Mouse (Mus musculus) kidney, embryonic 16.5 days (tissue): ENCODE data around the gene Anpep. TPM values are rescaled to one million over a fixed set of nuclear protein-coding genes. Genes with fewer than 3 reads are reported as not detected.

Experiments used
- ATAC-seq: fragments of 200-750 bp; cut with Nextera tagmentation; 2 replicates; pipeline ENCODE4 v1.8.0; 2017; ENCODE audit warnings: moderate TSS enrichment; ENCODE audit not compliant: low FRiP score, low TSS enrichment
- H3K27ac ChIP-seq: fragments of 300-500 bp; sonication (generic); 2 replicates; pipeline ENCODE4 v1.5.1; 2014; ENCODE audit warnings: low read length
- H3K27me3 ChIP-seq: fragments of 300-500 bp; sonication (generic); 2 replicates; pipeline ENCODE4 v1.6.1; 2014; ENCODE audit warnings: low read length, control low read depth, mixed read lengths; ENCODE audit not compliant: insufficient read depth
- H3K36me3 ChIP-seq: fragments of 300-500 bp; sonication (generic); 2 replicates; pipeline ENCODE4 v1.6.1; 2014; ENCODE audit warnings: low read length, control low read depth, mixed read lengths; ENCODE audit not compliant: insufficient read depth
- H3K4me1 ChIP-seq: fragments of 300-500 bp; sonication (generic); 2 replicates; pipeline ENCODE4 v1.6.1; 2014; ENCODE audit warnings: low read length, control low read depth, mixed read lengths; ENCODE audit not compliant: insufficient read depth
- H3K4me2 ChIP-seq: fragments of 300-500 bp; sonication (generic); replicated peaks from 2 replicates; pipeline ENCODE4 v1.6.1; 2014; ENCODE audit warnings: low read depth, low read length
- H3K4me3 ChIP-seq: fragments of 300-500 bp; sonication (generic); 2 replicates; pipeline ENCODE4 v1.5.1; 2014; ENCODE audit warnings: mild to moderate bottlenecking, low read length
- H3K9ac ChIP-seq: fragments of 300-500 bp; sonication (generic); replicated peaks from 2 replicates; pipeline ENCODE4 v1.6.1; 2014; ENCODE audit warnings: low read length
- H3K9me3 ChIP-seq: fragments of 300-500 bp; sonication (generic); 2 replicates; pipeline ENCODE4 v1.6.1; 2016; ENCODE audit warnings: low read length, control low read depth
- WGBS: fragments of 180-500 bp; shearing (Covaris S2); extraction: QIAGEN DNeasy Blood & Tissue Kit; methylation state at CpG from one replicate; pipeline ENCODE4 v1.1.7; 2014; 5-methylcytosine and 5-hydroxymethylcytosine counted together
- polyA plus RNA-seq: library from polyadenylated mRNA; unstranded; fragments of >200 nt; fragmentation: Nextera tagmentation; extraction: Ambion mirVana; gene quantifications from 2 replicates; pipeline ENCODE4 v1.2.1, GENCODE M21; 2015

Gene Anpep
- polyA plus RNA-seq, 1 experiment from 2014 or later: 164 TPM

GRCm38 (mm10) chr7:79847456-79848451 lies 13.1 kb downstream of the Anpep start:
- Histone ChIP-seq H3K4me3 (peak overlapping the region; percentile 58), H3K9me3 (no peaks in the 10 kb centered on the region), H3K36me3 (no peaks in the 10 kb centered on the region), H3K27me3 (no peaks in the 10 kb centered on the region), H3K4me2 (peak overlapping the region; percentile 78), H3K9ac (peak overlapping the region; percentile 76), H3K4me1 (peaks cover 20% of the 10 kb centered on the region), H3K27ac (peak overlapping the region; percentile 76)
- WGBS: 7% methylated on average over 49 of the region's 53 CpGs
- peak; percentile 92 for ATAC-seq

DNA sequence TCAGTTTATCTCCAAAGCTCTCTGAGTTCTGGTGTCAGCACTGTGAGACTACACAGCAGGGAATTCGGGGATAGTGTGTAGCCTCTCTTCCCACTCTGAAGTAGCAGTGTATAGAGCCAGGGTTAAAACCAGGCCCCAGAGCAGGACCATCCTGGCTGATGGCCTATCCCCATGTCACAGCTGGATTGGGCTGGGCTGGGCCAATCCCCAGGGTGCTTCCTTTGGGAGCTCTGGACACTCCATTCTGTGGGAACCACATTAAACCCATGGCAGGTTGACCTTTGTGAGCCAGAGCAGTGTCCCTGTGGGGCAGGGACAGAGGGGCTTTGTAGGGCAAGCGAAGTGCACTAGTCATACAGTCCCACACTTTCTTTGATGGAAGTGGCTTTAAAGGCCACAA lies 14.5 kb downstream of the Anpep start:
- 91% methylated on average over 2 of the region's 2 CpGs for WGBS
- H3K27ac ChIP-seq: no peak overlapping the region
- peak overlapping the region; percentile 78 for H3K4me2 ChIP-seq
- 0 out of 2 replicates have a peak, but pooled peaks cover 3% of the 10 kb centered on the region for H3K36me3 ChIP-seq
- H3K4me3 ChIP-seq: peak overlapping the region; percentile 58; the same call in 1 of the 2 replicates
- no peaks in the 10 kb centered on the region for H3K27me3 ChIP-seq
- ATAC-seq: no peak
- peaks cover 30% of the 10 kb centered on the region for H3K4me1 ChIP-seq
- no peaks in the 10 kb centered on the region for H3K9me3 ChIP-seq
- H3K9ac ChIP-seq: no peak overlapping the region

- 79% methylated on average over 8 of the region's 8 CpGs for WGBS
- H3K9ac ChIP-seq: no peak overlapping the region
Measured at GRCm38 (mm10) chr7:79844090-79844802, 16.6 kb downstream of the Anpep start.

DNA sequence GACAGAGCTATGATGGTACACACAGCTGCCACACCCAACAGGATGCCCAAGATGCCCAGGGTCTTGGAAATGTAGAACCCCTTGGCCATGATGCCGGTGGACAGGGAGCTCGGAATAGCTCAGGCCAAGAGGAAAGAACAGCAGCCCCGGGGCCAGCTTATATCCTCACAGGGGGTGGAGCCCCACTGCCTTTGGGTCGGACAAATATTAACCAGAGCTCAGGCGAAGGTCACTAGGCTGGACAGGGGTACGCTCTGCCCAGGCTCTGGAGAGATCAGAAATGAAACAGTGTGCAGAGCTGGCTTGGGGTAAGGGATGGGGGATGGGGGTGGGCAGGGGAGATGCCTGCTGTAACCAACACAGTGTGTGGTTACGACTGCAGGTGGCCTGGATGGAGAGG lies 18.7 kb downstream of the Anpep start:
- H3K9me3 ChIP-seq: no peaks in the 10 kb centered on the region
- ATAC-seq: peak; percentile 89
- peak overlapping the region; percentile 26; the same call in 1 of the 2 replicates for H3K4me2 ChIP-seq
- peak overlapping the region; percentile 86 for H3K27ac ChIP-seq
- H3K36me3 ChIP-seq: 0 out of 2 replicates have a peak, but pooled peaks cover 6% of the 10 kb centered on the region
- peak overlapping the region; percentile 20; the same call in 1 of the 2 replicates for H3K4me3 ChIP-seq
- no peaks in the 10 kb centered on the region for H3K27me3 ChIP-seq
- peaks cover 22% of the 10 kb centered on the region for H3K4me1 ChIP-seq
- WGBS: 48% methylated on average over 7 of the region's 7 CpGs
- H3K9ac ChIP-seq: no peak overlapping the region

More at GRCm38 (mm10) chr7:79844090-79844802, 16.6 kb downstream of the Anpep start:
- Histone ChIP-seq H3K4me1 (peaks cover 30% of the 10 kb centered on the region), H3K36me3 (0 out of 2 replicates have a peak, but pooled peaks cover 3% of the 10 kb centered on the region), H3K9me3 (no peaks in the 10 kb centered on the region), H3K27ac (no peak overlapping the region), H3K4me2 (no peak overlapping the region), H3K27me3 (no peaks in the 10 kb centered on the region), H3K4me3 (no peak overlapping the region)
- no peak for ATAC-seq

GRCm38 (mm10) chr7:79837247-79837646 lies 23.6 kb downstream of the Anpep start:
- no peaks in the 10 kb centered on the region for H3K27me3 ChIP-seq
- WGBS: 58% methylated on average over 2 of the region's 2 CpGs
- H3K9ac ChIP-seq: no peak overlapping the region
- H3K4me1 ChIP-seq: peaks cover 6% of the 10 kb centered on the region; the same call in 1 of the 2 replicates
- no peak overlapping the region for H3K4me3 ChIP-seq
- peak; percentile 66 for ATAC-seq
- no peak overlapping the region for H3K4me2 ChIP-seq
- H3K9me3 ChIP-seq: no peaks in the 10 kb centered on the region
- H3K27ac ChIP-seq: no peak overlapping the region
- H3K36me3 ChIP-seq: 0 out of 2 replicates have a peak, but pooled peaks cover 11% of the 10 kb centered on the region

DNA sequence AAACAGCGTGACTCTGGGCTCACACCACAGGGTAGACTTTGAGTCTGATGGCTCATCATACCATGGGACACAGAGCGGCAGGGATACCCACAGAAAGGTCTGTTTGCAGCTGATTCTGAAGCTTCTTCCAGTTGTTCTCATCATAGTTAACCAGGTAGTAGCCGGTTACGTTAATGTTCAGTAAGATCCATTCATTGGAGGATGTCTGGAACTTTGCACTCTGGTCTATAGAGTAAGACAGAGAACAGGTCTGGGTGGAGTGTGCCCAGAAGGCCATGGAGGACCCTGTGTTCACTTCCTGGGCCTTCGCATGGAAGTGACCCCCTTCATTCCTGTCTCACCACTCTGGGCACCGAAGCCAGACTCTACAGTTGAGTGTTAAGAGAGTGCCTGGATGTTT lies 25.7 kb downstream of the Anpep start:
- H3K4me2 ChIP-seq: no peak overlapping the region
- no peaks in the 10 kb centered on the region for H3K9me3 ChIP-seq
- H3K4me3 ChIP-seq: no peak overlapping the region
- H3K36me3 ChIP-seq: 0 out of 2 replicates have a peak, but pooled peaks cover 8% of the 10 kb centered on the region
- H3K27me3 ChIP-seq: no peaks in the 10 kb centered on the region
- 89% methylated on average over 6 of the region's 6 CpGs for WGBS
- H3K4me1 ChIP-seq: 0 out of 2 replicates have a peak, but pooled peaks cover 5% of the 10 kb centered on the region
- no peak overlapping the region for H3K27ac ChIP-seq
- no peak for ATAC-seq
- H3K9ac ChIP-seq: no peak overlapping the region

DNA sequence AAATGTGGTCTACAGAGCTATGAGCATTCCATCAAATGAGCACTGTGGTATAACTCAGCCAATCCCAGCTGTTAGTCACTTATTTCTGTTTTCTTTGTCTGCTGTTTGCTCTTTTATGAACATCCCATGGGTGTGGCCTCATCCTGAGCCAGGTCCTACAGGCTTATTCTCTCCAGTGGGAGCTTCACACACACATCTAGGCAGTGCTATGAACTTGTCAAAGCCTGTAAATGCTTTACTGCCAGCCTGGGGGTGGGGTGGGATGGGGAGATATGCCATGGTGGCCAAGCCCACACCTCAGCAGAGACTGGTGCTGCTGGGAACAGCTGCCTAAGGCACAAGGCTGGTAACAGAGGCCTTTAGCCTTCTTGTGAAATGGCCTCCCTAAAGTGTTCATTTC lies 27.9 kb downstream of the Anpep start:
- Histone ChIP-seq H3K27me3 (no peaks in the 10 kb centered on the region), H3K9me3 (no peaks in the 10 kb centered on the region), H3K36me3 (0 out of 2 replicates have a peak, but pooled peaks cover 6% of the 10 kb centered on the region), H3K4me2 (no peak overlapping the region), H3K4me1 (0 out of 2 replicates have a peak, but pooled peaks cover 5% of the 10 kb centered on the region), H3K4me3 (no peak overlapping the region), H3K9ac (no peak overlapping the region), H3K27ac (no peak overlapping the region)
- ATAC-seq: no peak

GRCm38 (mm10) chr7:79831585-79831984 lies 29.3 kb downstream of the Anpep start:
- H3K4me2 ChIP-seq: no peak overlapping the region
- H3K4me1 ChIP-seq: 0 out of 2 replicates have a peak, but pooled peaks cover 5% of the 10 kb centered on the region
- peaks cover 10% of the 10 kb centered on the region; the same call in 1 of the 2 replicates for H3K36me3 ChIP-seq
- peak overlapping the region; percentile 55; the same call in 1 of the 2 replicates for H3K27ac ChIP-seq
- no peak for ATAC-seq
- no peak overlapping the region for H3K9ac ChIP-seq
- no peaks in the 10 kb centered on the region for H3K27me3 ChIP-seq
- no peaks in the 10 kb centered on the region for H3K9me3 ChIP-seq
- WGBS: 41% methylated on average over 6 of the region's 6 CpGs
- no peak overlapping the region for H3K4me3 ChIP-seq

DNA sequence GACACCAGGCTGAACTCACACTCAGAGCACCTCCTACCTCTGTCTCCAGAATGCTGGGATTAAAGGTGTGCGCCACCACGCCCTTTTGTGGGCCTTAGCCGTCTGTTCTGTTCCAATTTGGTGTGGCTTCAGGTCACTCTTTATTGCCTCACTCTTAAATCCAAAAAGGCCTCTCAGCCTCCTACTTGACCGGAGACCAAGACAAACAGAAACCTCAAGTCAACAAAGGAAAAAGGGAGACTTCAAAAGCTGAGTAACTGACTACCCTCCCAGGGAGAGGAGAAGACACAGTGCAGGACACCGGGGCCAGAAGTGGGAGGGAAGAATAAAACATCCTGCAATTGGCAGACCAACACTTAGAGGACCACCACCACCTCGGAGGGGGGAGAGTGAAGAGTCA lies 29.7 kb downstream of the Anpep start:
- no peaks in the 10 kb centered on the region for H3K27me3 ChIP-seq
- H3K4me3 ChIP-seq: no peak overlapping the region
- H3K4me2 ChIP-seq: no peak overlapping the region
- peaks cover 12% of the 10 kb centered on the region for H3K36me3 ChIP-seq
- ATAC-seq: 0 out of 2 replicates have a peak, but pooled peaks have one; percentile 46
- whole genome bisulfite sequencing: 40% methylated on average over 6 of the region's 6 CpGs
- no peak overlapping the region for H3K9ac ChIP-seq
- H3K27ac ChIP-seq: peak overlapping the region; percentile 55; the same call in 1 of the 2 replicates
- no peaks in the 10 kb centered on the region for H3K9me3 ChIP-seq
- H3K4me1 ChIP-seq: 0 out of 2 replicates have a peak, but pooled peaks cover 5% of the 10 kb centered on the region
